Mouse (Mus musculus) megakaryocyte, embryonic 14.5 days (primary cell): ENCODE results near the gene Tmem123.

Experiments
- FLI1 ChIP-seq: IDR thresholded peaks from 2 replicates; pipeline ENCODE4 v1.6.1; 2012; ENCODE audit warnings: low read length, inconsistent platforms, mixed read lengths
- GATA1 ChIP-seq: IDR thresholded peaks from 3 replicates; pipeline ENCODE4 v1.6.1; 2012; ENCODE audit warnings: mixed read lengths, low read length, inconsistent platforms, borderline replicate concordance

GRCm38 (mm10) chr9:7824916-7825315 is 61.1 kb downstream of the Tmem123 start:
- TF ChIP-seq GATA1 (no peak), FLI1 (no peak)
